10 mouse cellular contexts compared by ENCODE assay signal in the genomic region with DNA sequence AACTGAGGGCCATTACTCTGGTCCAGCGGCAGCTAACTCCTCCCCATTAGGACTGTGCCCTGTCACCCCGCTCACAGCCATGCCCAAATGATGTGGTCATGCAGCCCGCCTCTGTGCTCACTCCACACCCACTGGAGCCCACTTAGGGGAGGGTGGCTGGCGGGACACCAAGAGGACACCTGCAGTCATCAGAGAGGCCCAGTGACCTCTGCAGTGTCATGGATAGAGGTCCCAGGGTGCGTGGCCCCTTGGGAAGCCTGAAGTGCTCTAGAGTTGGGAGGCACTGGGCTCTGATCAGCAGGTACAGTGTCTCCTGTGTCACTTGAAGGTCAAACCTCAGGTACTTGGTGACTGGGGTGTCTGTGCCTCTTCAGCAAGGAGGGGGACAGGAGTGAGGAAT. TPM values are rescaled to one million over a fixed set of nuclear protein-coding genes. Genes with fewer than 3 reads are reported as not detected.
A peak's percentile ranks its signal among the peaks of the same experiment; 100 is the strongest.
DNase-seq lines count a peak whose midpoint lies in the region; ATAC-seq and TF ChIP-seq lines count a peak whose summit lies in the region.
"Had no signal": no experiment of that assay in that cellular context is flagged by ENCODE, and none has a peak within 500 bp of the region (broad histone marks: within the 10 kb centered on the region; RNA-seq: fewer than 3 reads in every experiment).

No protein-coding gene starts in this region.

- H3K4me1 ChIP-seq in heart, embryonic 12.5 days (replicated peaks) = peaks cover 34% of the 10 kb centered on the region
- peaks cover 13% of the 10 kb centered on the region for H3K4me1 ChIP-seq in cortical plate, adult 2 months (ENCODE audit: control insufficient read depth, insufficient read depth, low read length)
- peaks cover 40% of the 10 kb centered on the region for H3K4me1 ChIP-seq in forebrain, postnatal 0 days (ENCODE audit: insufficient read depth)
- peaks cover 53% of the 10 kb centered on the region for H3K4me1 ChIP-seq in midbrain, embryonic 14.5 days (ENCODE audit: control insufficient read depth, insufficient read depth, low read length)

- H3K4me3 ChIP-seq in heart, embryonic 12.5 days = no peak overlapping the region
- peak overlapping the region; percentile 79 for H3K4me3 ChIP-seq in cortical plate, adult 2 months (ENCODE audit: insufficient read depth, low read length)
- peak overlapping the region; percentile 47 for H3K4me3 ChIP-seq in forebrain, postnatal 0 days (ENCODE audit: low read depth, low read length)
- H3K4me3 ChIP-seq in midbrain, embryonic 14.5 days (replicated peaks; ENCODE audit: low read depth, low read length) = peak overlapping the region; percentile 42

- H3K9me3 ChIP-seq in heart, embryonic 12.5 days (replicated peaks) = no peaks in the 10 kb centered on the region
- H3K9me3 ChIP-seq in forebrain, postnatal 0 days (ENCODE audit: low read length) = no peaks in the 10 kb centered on the region
- no peaks in the 10 kb centered on the region for H3K9me3 ChIP-seq in midbrain, embryonic 14.5 days (ENCODE audit: control insufficient read depth, low read length)

- no peak overlapping the region for H3K4me2 ChIP-seq in heart, embryonic 12.5 days
- H3K4me2 ChIP-seq in forebrain, postnatal 0 days (ENCODE audit: low read depth) = peak overlapping the region; percentile 78
- H3K4me2 ChIP-seq in midbrain, embryonic 14.5 days (ENCODE audit: low read length) = peak overlapping the region; percentile 96

- peak overlapping the region; percentile 37; the same call in 1 of the 2 replicates for H3K9ac ChIP-seq in heart, embryonic 12.5 days
- H3K9ac ChIP-seq in forebrain, postnatal 0 days = peak overlapping the region; percentile 73
- H3K9ac ChIP-seq in midbrain, embryonic 14.5 days (replicated peaks; ENCODE audit: low read length) = peak overlapping the region; percentile 60

- no peak for DNase-seq in heart, adult 18-20 months
- no peak for DNase-seq in forebrain, postnatal 0 days
- DNase-seq in midbrain, embryonic 14.5 days = no peak
- DNase-seq in Muller cell, postnatal 12 days (ENCODE audit: inconsistent ontology term) = no peak
- no peak for DNase-seq in spleen, postnatal 36 days (ENCODE audit: low spot score in 2 of 2)
- DNase-seq: kidney, adult 18-20 months; lung, postnatal 14 days had no signal

- 84% methylated on average over 5 of the region's 5 CpGs for WGBS in heart, embryonic 12.5 days
- WGBS in forebrain, postnatal 0 days = 77% methylated on average over 5 of the region's 5 CpGs
- 91% methylated on average over 5 of the region's 5 CpGs for WGBS in midbrain, embryonic 14.5 days

- peaks cover 56% of the 10 kb centered on the region for H3K27me3 ChIP-seq in heart, embryonic 12.5 days (replicated peaks)
- no peaks in the 10 kb centered on the region for H3K27me3 ChIP-seq in forebrain, postnatal 0 days (ENCODE audit: insufficient read depth, low read length)
- H3K27me3 ChIP-seq in midbrain, embryonic 14.5 days (ENCODE audit: control insufficient read depth, insufficient read depth, low read length) = no peaks in the 10 kb centered on the region

- no peak for TF ChIP-seq CTCF in cortical plate, adult 2 months (IDR thresholded peaks at IDR 0.05; ENCODE audit: extremely low read depth, insufficient read depth, low read length)
- TF ChIP-seq CTCF in forebrain, postnatal 0 days (IDR thresholded peaks at IDR 0.05; ENCODE audit: low read depth) = no peak

- no peak overlapping the region for H3K27ac ChIP-seq in heart, embryonic 12.5 days (ENCODE audit: poor library complexity, severe bottlenecking)
- peak overlapping the region; percentile 86 for H3K27ac ChIP-seq in cortical plate, adult 2 months (ENCODE audit: insufficient read depth, low read length)
- peak overlapping the region; percentile 99 for H3K27ac ChIP-seq in forebrain, postnatal 0 days (ENCODE audit: low read depth, low read length)
- peak overlapping the region; percentile 99 for H3K27ac ChIP-seq in midbrain, embryonic 14.5 days (replicated peaks; ENCODE audit: low read depth, low read length)

- no peak for TF ChIP-seq POLR2A in cortical plate, adult 2 months (IDR thresholded peaks at IDR 0.05; ENCODE audit: extremely low read depth, insufficient read depth, low read length)

- H3K36me3 ChIP-seq in heart, embryonic 12.5 days = peaks cover 21% of the 10 kb centered on the region
- H3K36me3 ChIP-seq in forebrain, postnatal 0 days (ENCODE audit: insufficient read depth) = peaks cover 15% of the 10 kb centered on the region
- H3K36me3 ChIP-seq in midbrain, embryonic 14.5 days (ENCODE audit: control insufficient read depth, insufficient read depth, low read length) = peaks cover 21% of the 10 kb centered on the region

- no peak for ATAC-seq in heart, embryonic 12.5 days (ENCODE audit: insufficient number of reproducible peaks, low FRiP score)
- ATAC-seq in forebrain, postnatal 0 days = no peak
- ATAC-seq in midbrain, embryonic 14.5 days (ENCODE audit: low FRiP score, low TSS enrichment) = no peak
- ATAC-seq in erythroblast, adult 5-6 weeks (replicated peaks; ENCODE audit: low FRiP score, poor library complexity, severe bottlenecking) = no peak

RNA-seq across cellular contexts. Expression of a gene that starts 1.0 kb away (rescaled TPM):
- polyA plus RNA-seq in heart, embryonic 12.5 days (2016; fragmentation: Nextera tagmentation; extraction: Ambion mirVana) = 0.89 and 1.4 TPM in 2 replicates
- total RNA-seq in heart, adult 18-20 months (2021) = 1 to 10 TPM; 2.6 to 2.8 TPM
- polyA plus RNA-seq in cortical plate, adult 2 months (2012; rRNA removed) = 54.9 and 55.2 TPM in 2 replicates
- 309 and 328 TPM in 2 replicates for total RNA-seq in forebrain, postnatal 0 days (2014; rRNA removed)
- polyA plus RNA-seq in forebrain, postnatal 0 days (2015; fragmentation: Nextera tagmentation; extraction: Ambion mirVana) = 85.3 and 112 TPM in 2 replicates
- 241 and 259 TPM in 2 replicates for polyA plus RNA-seq in midbrain, embryonic 14.5 days (2014; fragmentation: Nextera tagmentation; extraction: Ambion mirVana)
- not detected in 2 replicates for total RNA-seq in erythroblast, adult 5-6 weeks (2015; ENCODE audit: low replicate concordance)
- 0.09 and 0.14 TPM in 2 replicates for total RNA-seq in erythroblast, adult 5-6 weeks (2017; ENCODE audit: low replicate concordance)

RNA-seq across cellular contexts. Expression of a gene that starts 4.6 kb away (rescaled TPM):
- 577 and 591 TPM in 2 replicates for polyA plus RNA-seq in heart, embryonic 12.5 days (2016; fragmentation: Nextera tagmentation; extraction: Ambion mirVana)
- total RNA-seq in heart, adult 18-20 months (2021) = 100 to 1,000 TPM; 745 to 872 TPM
- polyA plus RNA-seq in cortical plate, adult 2 months (2012; rRNA removed) = 2,242 and 2,263 TPM in 2 replicates
- 1,181 and 1,718 TPM in 2 replicates for total RNA-seq in forebrain, postnatal 0 days (2014; rRNA removed)
- 681 and 897 TPM in 2 replicates for polyA plus RNA-seq in forebrain, postnatal 0 days (2015; fragmentation: Nextera tagmentation; extraction: Ambion mirVana)
- 622 and 707 TPM in 2 replicates for polyA plus RNA-seq in midbrain, embryonic 14.5 days (2014; fragmentation: Nextera tagmentation; extraction: Ambion mirVana)
- 509 and 541 TPM in 2 replicates for total RNA-seq in erythroblast, adult 5-6 weeks (2015; ENCODE audit: low replicate concordance)
- 422 and 457 TPM in 2 replicates for total RNA-seq in erythroblast, adult 5-6 weeks (2017; ENCODE audit: low replicate concordance)

RNA-seq across cellular contexts. Expression of a gene that starts 23.5 kb away (rescaled TPM):
- 32.7 and 32.8 TPM in 2 replicates for polyA plus RNA-seq in heart, embryonic 12.5 days (2016; fragmentation: Nextera tagmentation; extraction: Ambion mirVana)
- 10 to 100 TPM; 15.8 to 16.6 TPM for total RNA-seq in heart, adult 18-20 months (2021)
- polyA plus RNA-seq in cortical plate, adult 2 months (2012; rRNA removed) = 51.9 and 52.3 TPM in 2 replicates
- 19.2 and 22.8 TPM in 2 replicates for total RNA-seq in forebrain, postnatal 0 days (2014; rRNA removed)
- 32.4 and 35.6 TPM in 2 replicates for polyA plus RNA-seq in forebrain, postnatal 0 days (2015; fragmentation: Nextera tagmentation; extraction: Ambion mirVana)
- 20.4 and 21.6 TPM in 2 replicates for polyA plus RNA-seq in midbrain, embryonic 14.5 days (2014; fragmentation: Nextera tagmentation; extraction: Ambion mirVana)
- total RNA-seq in erythroblast, adult 5-6 weeks (2015; ENCODE audit: low replicate concordance) = 6.1 and 12.7 TPM in 2 replicates
- 3.5 and 3.7 TPM in 2 replicates for total RNA-seq in erythroblast, adult 5-6 weeks (2017; ENCODE audit: low replicate concordance)

RNA-seq across cellular contexts. Expression of a gene that starts 32.5 kb away (rescaled TPM):
- 1.0 and 1.5 TPM in 2 replicates for polyA plus RNA-seq in heart, embryonic 12.5 days (2016; fragmentation: Nextera tagmentation; extraction: Ambion mirVana)
- 1 to 10 TPM; 1.3 TPM for total RNA-seq in heart, adult 18-20 months (2021)
- 13.1 and 13.9 TPM in 2 replicates for polyA plus RNA-seq in cortical plate, adult 2 months (2012; rRNA removed)
- 3.4 and 3.8 TPM in 2 replicates for total RNA-seq in forebrain, postnatal 0 days (2014; rRNA removed)
- 7.4 TPM in 2 replicates for polyA plus RNA-seq in forebrain, postnatal 0 days (2015; fragmentation: Nextera tagmentation; extraction: Ambion mirVana)
- 2.5 and 3.5 TPM in 2 replicates for polyA plus RNA-seq in midbrain, embryonic 14.5 days (2014; fragmentation: Nextera tagmentation; extraction: Ambion mirVana)
- 1.0 TPM in 1 of 2 replicates, not detected in the other for total RNA-seq in erythroblast, adult 5-6 weeks (2015; ENCODE audit: low replicate concordance)
- not detected in 2 replicates for total RNA-seq in erythroblast, adult 5-6 weeks (2017; ENCODE audit: low replicate concordance)

RNA-seq across cellular contexts. Expression of a gene that starts 32.9 kb away (rescaled TPM):
- 3.1 and 3.7 TPM in 2 replicates for polyA plus RNA-seq in heart, embryonic 12.5 days (2016; fragmentation: Nextera tagmentation; extraction: Ambion mirVana)
- 1 to 10 TPM; 4.8 to 5.3 TPM for total RNA-seq in heart, adult 18-20 months (2021)
- 5.7 and 6.3 TPM in 2 replicates for polyA plus RNA-seq in cortical plate, adult 2 months (2012; rRNA removed)
- 1.8 and 2.7 TPM in 2 replicates for total RNA-seq in forebrain, postnatal 0 days (2014; rRNA removed)
- 5.1 and 6.4 TPM in 2 replicates for polyA plus RNA-seq in forebrain, postnatal 0 days (2015; fragmentation: Nextera tagmentation; extraction: Ambion mirVana)
- 5.3 and 7.3 TPM in 2 replicates for polyA plus RNA-seq in midbrain, embryonic 14.5 days (2014; fragmentation: Nextera tagmentation; extraction: Ambion mirVana)
- total RNA-seq in erythroblast, adult 5-6 weeks (2015; ENCODE audit: low replicate concordance) = 1.7 and 6.0 TPM in 2 replicates
- 2.0 and 4.5 TPM in 2 replicates for total RNA-seq in erythroblast, adult 5-6 weeks (2017; ENCODE audit: low replicate concordance)

Comparison
In these comparisons a context has a peak if more than half of its experiments do, and no peak if none do; other contexts are left out.
1. RNA of a gene that starts 1.0 kb away (polyA plus RNA-seq): 241 to 259 TPM in midbrain, embryonic 14.5 days, 85.3 to 112 TPM in forebrain, postnatal 0 days and 54.9 to 55.2 TPM in cortical plate, adult 2 months; 0.89 to 1.4 TPM in heart, embryonic 12.5 days; every median in the first group is over 10 times any median in the second.
2. Peak in every context shown above with its lines, with median percentiles within 50 percentile points of each other: H3K9ac ChIP-seq.